9 mouse cellular contexts compared by ENCODE assay signal in the genomic region with DNA sequence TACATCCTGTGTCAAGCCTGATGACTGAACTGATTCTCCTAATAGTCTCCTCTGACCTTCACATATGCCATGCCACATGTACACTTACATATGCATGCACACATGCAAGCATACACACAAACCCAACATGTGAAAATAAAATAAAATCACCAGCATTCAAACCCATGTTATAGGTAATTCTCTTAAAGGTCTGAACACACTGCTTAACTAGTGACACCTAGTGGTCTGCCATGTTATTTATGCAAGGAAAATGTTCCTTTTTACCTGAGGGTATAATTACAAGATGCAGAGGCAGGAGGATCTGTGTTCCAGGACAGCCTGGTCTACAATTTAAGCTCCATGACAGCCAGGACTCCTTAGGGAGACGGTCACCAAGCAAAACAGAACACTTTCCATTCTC. TPM values are rescaled to one million over a fixed set of nuclear protein-coding genes. Genes with fewer than 3 reads are reported as not detected.
DNase-seq lines count a peak whose midpoint lies in the region.
"Had no signal": no experiment of that assay in that cellular context is flagged by ENCODE, and none has a peak within 500 bp of the region (broad histone marks: within the 10 kb centered on the region; RNA-seq: fewer than 3 reads in every experiment).

No protein-coding gene starts in this region.

- peak; percentile 6 to 19 for DNase-seq in cerebellum, adult 18-20 months
- DNase-seq in cerebellum, adult 11 months, result no peak
- DNase-seq in layer of hippocampus, adult 9-10 months (ENCODE audit: low spot score), result peak; percentile 38
- DNase-seq in layer of hippocampus, postnatal 36 days, result no peak
- DNase-seq in NIH3T3 (ENCODE audit: low read depth), result peak; percentile 69
- DNase-seq in lung, postnatal 14 days, result peak; percentile 3
- no peak for DNase-seq in urinary bladder, postnatal 25 days (ENCODE audit: low spot score)
- no peak for DNase-seq in frontal cortex, postnatal 14 days (ENCODE audit: low spot score in 2 of 2)

RNA-seq across cellular contexts. Expression of gene Depdc7, which starts 32.1 kb away (rescaled TPM):
- 1 to 10 TPM; 1.9 to 2.2 TPM for total RNA-seq in layer of hippocampus, postnatal 36 days (2021)

RNA-seq across cellular contexts. Expression of gene Qser1, which starts 41.8 kb away (rescaled TPM):
- total RNA-seq in layer of hippocampus, postnatal 36 days (2021), result 10 to 100 TPM; 10.5 to 11.3 TPM

RNA-seq across cellular contexts. Expression of gene Pin1rt1, which starts 58.6 kb away (rescaled TPM):
- total RNA-seq in layer of hippocampus, postnatal 36 days (2021), result not detected
- total RNA-seq: layer of hippocampus, adult 8-10 months had no signal

Comparison
In these comparisons a context has a peak if more than half of its experiments do, and no peak if none do; other contexts are left out.
1. DNase-seq: peak in cerebellum, adult 18-20 months (2 of 2), layer of hippocampus, adult 9-10 months (single experiment), NIH3T3 (single experiment) and lung, postnatal 14 days (single experiment); none in cerebellum, adult 11 months (single experiment), layer of hippocampus, postnatal 36 days (0 of 2), urinary bladder, postnatal 25 days (single experiment) and frontal cortex, postnatal 14 days (0 of 2).